Mouse (Mus musculus): ENCODE results near the gene Scarb1.

Scarb1 gene

GRCm38 (mm10) chr5:125306372-125306771 lies 34.5 kb downstream of the Scarb1 start:
- peak; percentile 40 for DNase-seq (ENCODE audit: low read depth, low spot score)

- DNase-seq (ENCODE audit: low read depth, low spot score), result no peak
These were observed 35.4 kb downstream of the Scarb1 start for GRCm38 (mm10) chr5:125305229-125306081.

- no peak for DNase-seq (ENCODE audit: low read depth, low spot score)
These were observed 36.5 kb downstream of the Scarb1 start for GRCm38 (mm10) chr5:125304245-125304856.

- DNase-seq (ENCODE audit: low read depth, low spot score), result no peak
These were observed 37.8 kb downstream of the Scarb1 start for GRCm38 (mm10) chr5:125303055-125303454.

- no peak for DNase-seq (ENCODE audit: low read depth, low spot score)
These were observed 42.7 kb downstream of the Scarb1 start for GRCm38 (mm10) chr5:125298234-125298633.

GRCm38 (mm10) chr5:125297171-125297570 lies 43.7 kb downstream of the Scarb1 start:
- DNase-seq (ENCODE audit: low read depth, low spot score), result no peak

DNA sequence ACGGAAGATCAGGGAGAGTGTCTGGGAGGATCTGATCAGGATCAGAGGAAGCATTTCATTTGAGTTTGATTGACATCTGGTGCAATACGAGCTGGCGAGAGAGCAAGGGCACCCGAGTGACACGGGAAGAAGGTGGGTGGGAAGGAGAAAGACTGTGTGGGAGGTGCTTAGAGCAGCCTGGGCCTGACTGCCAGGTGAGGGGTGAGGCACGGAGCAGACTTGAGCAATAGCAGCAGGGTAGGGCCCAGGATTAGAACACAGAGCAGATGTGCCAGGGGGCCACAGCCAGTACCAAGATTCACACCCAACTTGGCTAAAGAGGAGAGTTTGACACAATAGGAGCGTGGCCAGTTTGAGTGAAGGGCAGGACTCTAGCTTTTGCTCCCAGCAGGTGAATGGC lies 47.9 kb downstream of the Scarb1 start:
- no peak for DNase-seq (ENCODE audit: low read depth, low spot score)

DNA sequence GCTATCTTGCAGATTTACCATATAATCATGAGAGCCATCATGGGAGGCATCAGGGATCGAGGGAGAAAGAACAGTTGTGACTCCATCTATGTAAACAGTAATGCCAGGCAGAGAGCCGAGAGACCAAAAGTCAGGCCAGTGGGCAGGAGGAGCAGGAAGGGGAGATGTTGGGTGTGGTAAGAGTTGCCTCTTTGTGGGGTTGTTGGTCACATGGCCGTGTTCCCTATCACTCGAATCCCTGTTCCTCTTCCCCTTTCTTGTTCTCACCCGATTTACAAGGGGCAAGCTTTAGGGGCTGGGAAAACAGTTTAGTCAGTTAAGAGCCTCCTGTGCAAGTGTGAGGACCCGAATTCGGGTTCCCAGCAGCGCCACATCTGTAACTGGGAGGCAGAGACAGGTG lies 49.0 kb downstream of the Scarb1 start:
- DNase-seq (ENCODE audit: low read depth, low spot score), result no peak

DNA sequence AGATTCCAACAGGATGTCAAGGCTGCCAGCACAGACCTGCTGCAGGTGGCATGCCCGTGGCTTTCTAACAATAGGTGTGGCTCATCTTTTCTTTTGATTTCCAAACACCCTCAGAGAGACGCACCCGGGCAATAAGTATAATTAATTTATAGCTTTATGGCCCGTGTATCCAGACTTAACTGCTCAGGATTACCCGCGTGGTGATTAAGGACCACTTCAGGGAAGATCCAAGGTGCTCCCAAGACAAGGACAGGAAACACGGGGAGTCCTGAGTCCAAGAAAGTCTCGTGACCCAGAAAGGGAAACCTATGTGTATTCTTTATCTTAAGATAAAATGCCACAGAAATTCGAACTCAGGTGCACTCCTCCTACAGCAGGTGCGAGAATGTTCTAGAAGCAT lies 49.5 kb downstream of the Scarb1 start:
- no peak for DNase-seq (ENCODE audit: low read depth, low spot score)

GRCm38 (mm10) chr5:125287053-125287655 lies 53.7 kb downstream of the Scarb1 start:
- no peak for DNase-seq (ENCODE audit: low read depth, low spot score)

GRCm38 (mm10) chr5:125286090-125286489 lies 54.8 kb downstream of the Scarb1 start:
- no peak for DNase-seq (ENCODE audit: low read depth, low spot score)

GRCm38 (mm10) chr5:125283748-125284640 lies 56.9 kb downstream of the Scarb1 start:
- DNase-seq (ENCODE audit: low read depth, low spot score), result no peak

DNA sequence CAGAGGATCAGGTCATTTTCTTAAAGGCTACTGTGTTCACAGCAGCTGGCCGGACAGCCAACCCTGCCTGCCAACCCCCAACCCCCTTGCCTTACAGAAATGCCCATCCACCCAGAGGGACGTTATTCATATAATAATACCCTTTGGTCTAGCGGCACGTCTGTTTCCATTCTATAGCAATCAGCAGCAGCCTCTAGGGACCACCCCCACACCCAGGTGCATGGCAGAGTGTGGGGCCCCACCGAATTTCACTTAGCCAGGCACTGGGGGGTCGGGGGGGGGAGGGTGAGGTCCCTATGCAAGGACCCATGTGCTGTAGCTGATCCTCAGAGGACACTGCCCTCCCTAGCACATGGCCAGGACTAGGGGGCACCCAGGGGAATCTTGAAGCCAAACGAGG lies 61.7 kb downstream of the Scarb1 start:
- no peak for DNase-seq (ENCODE audit: low read depth, low spot score)

DNA sequence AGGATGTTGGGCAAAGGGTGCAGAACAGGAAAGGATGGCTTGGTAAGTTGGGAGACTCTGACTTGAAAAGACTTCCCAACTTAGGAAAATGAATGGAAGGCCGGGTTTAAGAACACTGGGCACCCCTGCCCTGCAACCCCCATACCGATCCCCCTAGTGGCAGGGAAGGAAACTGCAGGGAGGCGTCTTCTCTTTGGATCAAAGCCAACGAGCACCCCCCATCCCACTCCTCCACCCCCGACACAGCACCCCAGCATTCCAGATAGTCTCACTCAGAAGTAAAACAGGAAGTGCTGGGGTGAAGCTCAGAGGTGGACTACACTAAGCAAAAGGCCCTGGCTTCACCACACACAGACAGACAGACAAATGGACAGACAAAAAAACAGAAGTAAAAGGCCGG lies 62.6 kb downstream of the Scarb1 start:
- peak; percentile 58 for DNase-seq (ENCODE audit: low read depth, low spot score)

DNA sequence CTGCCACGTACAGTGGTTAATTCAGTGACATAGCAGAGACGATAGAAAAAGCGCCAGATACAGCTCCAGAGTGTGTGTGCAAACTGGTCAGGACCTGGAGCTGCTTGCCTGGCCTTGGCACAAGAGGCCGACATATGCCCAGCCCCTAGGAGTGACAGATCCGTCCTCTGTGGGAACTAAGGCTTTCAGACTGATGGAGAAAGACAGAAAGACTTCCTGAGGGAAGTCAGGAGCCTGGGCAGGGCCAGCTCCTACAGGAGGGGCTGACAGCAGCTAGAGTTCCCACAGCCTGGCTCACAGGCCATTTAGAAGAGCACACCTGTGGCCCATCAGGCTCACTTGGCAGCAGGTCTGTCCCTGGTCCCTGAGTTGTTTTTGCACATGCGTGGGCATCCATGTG lies 63.6 kb downstream of the Scarb1 start:
- no peak for DNase-seq (ENCODE audit: low read depth, low spot score)

GRCm38 (mm10) chr5:125276765-125277164 lies 64.1 kb downstream of the Scarb1 start:
- DNase-seq (ENCODE audit: low read depth, low spot score), result no peak

DNA sequence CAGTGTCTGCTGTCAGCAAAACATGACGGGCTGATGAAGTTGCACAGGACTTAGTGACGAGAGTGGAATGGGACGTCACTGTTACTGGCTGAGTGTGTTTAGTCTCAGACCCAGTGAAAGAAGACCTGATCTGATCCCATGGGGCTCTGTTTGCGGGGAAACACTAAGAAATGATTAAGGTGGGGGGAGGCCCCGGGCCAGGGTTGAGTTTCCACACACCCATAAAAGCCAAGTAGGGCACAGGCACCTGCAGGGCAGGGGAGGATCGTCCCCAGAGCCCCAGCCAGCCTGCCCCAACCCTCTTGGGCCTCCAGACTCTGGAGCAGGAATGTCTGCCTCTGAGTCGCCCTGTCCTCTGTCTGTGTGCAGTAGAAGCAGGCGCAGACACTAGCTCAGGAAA lies 65.6 kb downstream of the Scarb1 start:
- no peak for DNase-seq (ENCODE audit: low read depth, low spot score)

GRCm38 (mm10) chr5:125274773-125275172 lies 66.1 kb downstream of the Scarb1 start:
- no peak for DNase-seq (ENCODE audit: low read depth, low spot score)

GRCm38 (mm10) chr5:125274182-125274581 lies 66.7 kb downstream of the Scarb1 start:
- DNase-seq (ENCODE audit: low read depth, low spot score), result no peak

DNA sequence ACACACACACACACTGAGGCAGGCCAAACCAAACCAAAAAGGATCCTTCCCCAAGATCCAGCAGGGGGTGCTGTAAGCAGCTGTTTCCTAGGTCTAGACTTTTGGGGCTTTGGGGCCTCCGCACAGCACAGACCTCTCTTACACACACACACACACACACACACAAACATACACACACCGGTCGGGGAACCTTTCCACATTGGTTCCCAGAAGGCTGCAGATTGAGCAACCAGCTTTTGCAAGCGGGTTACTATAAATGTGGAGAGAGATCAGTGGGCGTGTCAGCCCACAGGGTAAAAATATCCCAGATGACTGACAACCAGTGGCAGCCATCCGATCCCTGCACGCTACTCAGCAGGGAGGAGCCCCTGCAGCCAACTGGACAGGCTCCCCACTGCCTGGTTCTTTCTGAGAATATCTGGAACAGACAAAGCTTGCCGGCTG lies 67.2 kb downstream of the Scarb1 start:
- peak; percentile 60 for DNase-seq (ENCODE audit: low read depth, low spot score)

GRCm38 (mm10) chr5:125272231-125272988 lies 68.5 kb downstream of the Scarb1 start:
- peak; percentile 7 for DNase-seq (ENCODE audit: low read depth, low spot score)
